Mouse (Mus musculus): Measurements from ENCODE around the gene Fam25c.

Fam25c gene

DNA sequence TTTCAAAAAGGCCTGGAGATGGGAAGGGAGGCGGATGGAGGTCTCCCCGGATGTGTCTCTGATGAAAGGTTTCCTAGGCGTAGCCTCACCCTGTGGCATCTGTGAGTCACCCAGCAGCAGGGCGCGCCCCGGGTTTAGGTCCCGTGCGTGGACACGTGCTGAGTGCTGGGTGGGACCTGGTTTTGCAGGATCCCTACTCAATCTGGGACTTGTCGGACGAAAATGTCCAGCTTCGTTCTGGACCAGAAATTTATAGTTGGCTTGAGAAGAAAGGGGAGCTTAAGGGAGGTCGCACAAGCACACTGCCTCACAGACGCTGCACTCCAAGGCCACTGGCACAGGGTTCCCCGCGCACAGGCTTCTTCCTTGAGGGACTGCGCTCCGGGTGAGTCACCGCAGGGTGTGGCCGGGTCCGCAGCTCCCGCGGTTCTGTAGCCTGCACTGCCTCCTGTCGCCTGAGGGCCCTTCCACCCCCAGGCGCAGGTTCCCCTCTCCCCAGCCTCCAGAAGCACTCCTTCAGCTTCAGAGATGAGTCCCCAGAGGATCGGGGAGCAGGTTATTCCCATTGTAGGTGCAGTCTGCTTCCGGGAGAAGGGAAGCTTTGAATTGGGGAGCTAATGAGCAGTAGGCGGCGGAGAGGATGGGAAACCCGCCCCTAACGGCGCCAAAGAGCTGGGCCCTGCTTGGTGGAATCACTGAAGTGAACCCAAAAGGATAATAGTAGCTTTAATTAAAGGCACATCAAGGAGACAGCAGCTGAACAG, 8.4 kb upstream of the Fam25c start:
- DNase-seq (ENCODE audit: low read depth, low spot score), result peak; percentile 86

DNA sequence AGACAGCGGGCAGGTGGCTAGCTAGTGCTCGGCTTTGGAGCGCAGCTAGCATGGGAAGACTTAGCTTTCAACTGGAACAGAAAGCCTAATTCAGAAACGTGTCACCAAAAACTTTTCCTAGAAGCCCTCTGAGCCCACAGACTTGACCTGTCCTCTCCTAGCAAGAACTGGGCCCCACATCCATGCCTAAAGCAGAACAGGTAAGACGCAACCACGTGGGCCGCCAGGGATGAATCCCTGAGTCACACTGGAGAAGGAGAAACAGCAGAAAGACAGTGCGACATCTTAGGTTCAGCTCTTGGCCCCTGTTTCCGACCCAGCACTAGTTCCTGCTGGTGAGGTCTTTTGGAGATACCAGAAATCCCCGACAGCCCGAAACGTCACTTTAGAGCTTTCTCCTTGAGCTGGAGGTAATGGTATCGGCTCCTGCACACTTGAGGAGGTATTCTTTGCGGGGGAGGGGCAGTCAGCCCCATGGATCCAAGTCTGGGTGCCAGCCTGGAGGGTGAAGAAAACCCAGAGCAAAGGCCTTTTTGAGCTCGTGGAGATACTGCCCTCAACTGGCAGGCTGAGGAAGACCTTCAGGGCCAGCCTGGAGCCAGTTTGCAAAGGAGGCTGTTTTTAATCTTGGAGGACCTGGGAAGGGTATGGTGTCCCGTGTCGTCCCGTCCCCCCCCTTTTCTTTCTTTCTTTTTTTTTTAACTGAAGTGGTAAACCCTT, 7.7 kb upstream of the Fam25c start:
- DNase-seq (ENCODE audit: low read depth, low spot score), result peak; percentile 68

DNA sequence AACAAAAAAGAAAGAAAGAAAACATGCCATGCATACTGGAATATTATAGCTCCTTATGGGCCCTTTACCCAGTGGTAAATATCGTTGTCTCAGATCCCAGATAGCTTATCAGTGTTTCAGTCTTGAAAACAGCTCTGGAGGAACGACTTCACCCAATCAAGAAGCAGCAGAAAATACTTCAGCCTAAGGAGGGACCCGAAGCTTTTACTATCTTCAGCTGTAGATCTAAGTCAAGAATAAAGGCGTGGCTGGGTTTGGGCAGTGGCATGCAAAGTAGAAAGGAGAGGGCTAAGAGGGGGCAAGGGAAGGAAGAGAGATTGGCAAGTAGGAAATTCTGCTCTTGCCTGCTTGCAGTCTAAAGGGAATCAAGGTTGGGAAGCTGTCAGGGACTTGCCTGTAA, 6.9 kb upstream of the Fam25c start:
- no peak for DNase-seq (ENCODE audit: low read depth, low spot score)

DNA sequence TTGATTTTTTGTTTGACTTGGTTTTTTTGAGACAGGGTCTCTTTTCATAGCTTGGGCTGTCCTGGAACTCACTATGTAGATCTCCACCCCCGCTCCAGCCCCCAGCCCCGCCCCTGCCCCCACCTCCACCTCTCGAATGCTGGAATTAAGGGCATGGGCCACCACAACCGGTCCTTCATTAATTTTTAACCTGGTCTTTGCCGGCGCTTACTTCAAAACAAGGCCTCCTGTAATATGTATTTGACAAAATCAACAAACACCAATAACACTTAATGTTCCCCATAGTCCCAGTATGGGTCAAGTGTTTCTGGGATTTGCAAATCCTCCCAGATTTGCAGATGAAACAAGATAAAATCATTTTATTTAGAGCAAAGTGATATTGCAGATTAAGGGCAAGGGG, 5.0 kb upstream of the Fam25c start:
- DNase-seq (ENCODE audit: low read depth, low spot score), result no peak

DNA sequence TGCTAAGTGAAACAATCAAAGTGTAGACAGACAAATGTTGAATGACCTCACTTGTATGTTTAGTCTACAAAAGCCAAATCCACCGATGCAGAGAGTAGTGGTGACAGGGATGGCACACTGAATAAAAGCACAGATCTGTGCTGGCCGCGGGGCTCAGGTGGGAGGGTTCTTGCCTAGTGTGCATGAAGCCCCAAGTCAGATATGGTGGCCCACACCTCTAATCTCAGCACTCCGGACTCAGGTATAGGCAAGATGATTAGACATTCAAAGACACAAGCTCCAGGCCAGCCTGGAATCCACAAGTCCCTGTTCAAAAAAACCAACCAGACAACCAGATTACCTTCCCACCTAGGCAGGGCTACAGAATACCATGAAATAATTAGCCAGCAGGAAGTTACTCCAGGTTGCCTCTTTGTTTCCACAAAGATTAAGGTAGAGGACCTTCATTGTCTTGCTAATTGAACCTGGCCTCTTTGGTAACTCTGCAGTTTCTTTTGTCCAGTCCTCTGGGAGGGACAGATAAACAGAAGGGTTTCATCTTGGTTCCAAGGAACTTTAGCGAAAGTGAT, 4.5 kb upstream of the Fam25c start:
- no peak for DNase-seq (ENCODE audit: low read depth, low spot score)

DNA sequence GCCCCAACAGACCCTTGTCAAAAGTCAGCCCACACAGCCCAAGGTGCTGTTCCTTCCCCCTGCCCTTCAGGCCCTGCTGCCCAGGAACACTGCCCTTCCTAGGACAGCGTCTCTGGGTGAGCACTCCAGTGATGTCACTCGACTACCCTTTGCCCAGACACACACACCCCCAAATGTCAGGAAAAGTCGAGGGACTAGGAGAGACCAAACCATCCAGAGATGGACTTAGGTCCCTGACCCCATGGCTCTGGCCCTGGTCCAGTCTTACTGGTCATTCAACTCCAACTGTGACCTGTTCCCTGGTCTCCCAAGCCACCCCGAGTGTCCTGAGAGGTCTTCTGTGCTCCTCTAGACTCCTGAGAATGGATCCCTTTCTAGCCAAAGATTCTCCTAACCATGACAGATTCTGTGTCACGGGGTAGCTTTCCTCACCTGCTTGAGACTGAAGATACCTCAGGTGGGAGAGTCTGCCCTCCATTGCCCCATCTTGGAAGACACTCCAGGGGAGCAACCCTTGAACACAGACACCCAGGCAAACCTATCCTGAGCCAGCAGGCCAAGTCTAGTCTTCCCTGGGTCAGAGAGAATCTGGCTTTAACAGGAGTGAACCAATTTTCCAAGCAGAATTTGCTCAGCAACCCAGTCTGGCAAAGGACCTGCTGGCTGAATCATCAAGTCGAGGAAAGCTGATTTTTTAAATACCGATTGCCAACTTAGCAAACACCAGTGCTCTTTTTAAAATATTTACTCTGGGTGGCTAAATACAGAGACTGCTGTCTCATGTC, 2.6 kb upstream of the Fam25c start:
- no peak for DNase-seq (ENCODE audit: low read depth, low spot score)

DNA sequence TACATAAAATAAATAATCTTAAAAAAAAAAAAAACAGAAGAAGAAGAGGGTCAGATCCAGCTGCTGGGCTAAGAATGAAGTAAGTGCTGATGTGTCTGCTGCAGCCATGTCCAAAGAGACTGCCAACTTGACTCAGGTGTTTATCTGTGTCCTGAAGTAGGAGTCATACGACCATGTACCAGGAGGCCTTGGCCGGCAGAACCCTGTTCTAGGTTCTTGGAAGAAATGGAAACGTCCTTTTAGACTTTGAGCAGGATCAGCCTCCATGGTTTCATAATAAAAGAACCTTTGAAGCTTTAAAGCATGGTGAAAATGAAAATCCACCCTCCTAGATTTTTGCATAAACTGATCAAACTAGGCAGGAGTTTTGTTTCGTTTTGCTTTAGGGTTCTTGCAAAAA, 777 bp downstream of the Fam25c start:
- DNase-seq (ENCODE audit: low read depth, low spot score), result no peak

DNA sequence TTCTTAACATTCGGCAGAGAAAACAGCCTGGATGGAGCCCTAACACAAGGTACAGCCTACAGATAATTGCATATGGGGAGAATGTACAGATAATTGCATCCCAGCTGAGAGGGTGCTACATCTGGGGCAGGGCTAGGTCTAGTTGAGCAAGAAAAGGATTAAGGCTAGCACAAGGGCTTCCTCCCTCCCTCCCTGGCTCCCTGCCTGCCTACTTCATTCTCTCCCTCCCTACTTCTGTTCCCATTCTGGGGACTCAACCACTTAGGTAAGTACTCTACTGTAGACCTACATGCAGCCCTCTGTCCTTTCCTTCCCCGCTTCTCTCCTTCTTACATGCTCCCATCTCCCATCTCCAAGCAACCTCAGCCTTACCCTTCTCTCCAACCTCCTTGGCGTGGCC, 1.9 kb downstream of the Fam25c start:
- no peak for DNase-seq (ENCODE audit: low read depth, low spot score)

DNA sequence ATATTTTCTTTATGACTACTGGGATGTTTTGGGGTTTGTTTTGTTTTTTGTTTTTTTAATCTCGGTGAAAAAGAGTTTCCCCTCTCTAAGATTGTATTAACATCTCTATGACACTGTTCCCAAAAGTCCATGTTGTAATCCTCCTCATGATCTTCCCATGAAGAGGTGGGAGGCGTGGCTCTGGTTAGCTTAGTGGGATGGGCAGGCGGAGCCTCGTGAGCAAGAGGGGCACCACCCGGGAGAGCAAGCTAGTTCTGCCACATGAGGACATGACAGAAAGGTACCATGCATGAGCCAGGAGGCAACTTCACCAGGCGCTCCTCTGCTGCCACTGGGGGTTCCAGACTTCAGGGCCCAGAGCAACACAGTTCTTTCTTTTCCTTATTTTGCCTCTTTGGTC, 2.7 kb downstream of the Fam25c start:
- DNase-seq (ENCODE audit: low read depth, low spot score), result no peak

DNA sequence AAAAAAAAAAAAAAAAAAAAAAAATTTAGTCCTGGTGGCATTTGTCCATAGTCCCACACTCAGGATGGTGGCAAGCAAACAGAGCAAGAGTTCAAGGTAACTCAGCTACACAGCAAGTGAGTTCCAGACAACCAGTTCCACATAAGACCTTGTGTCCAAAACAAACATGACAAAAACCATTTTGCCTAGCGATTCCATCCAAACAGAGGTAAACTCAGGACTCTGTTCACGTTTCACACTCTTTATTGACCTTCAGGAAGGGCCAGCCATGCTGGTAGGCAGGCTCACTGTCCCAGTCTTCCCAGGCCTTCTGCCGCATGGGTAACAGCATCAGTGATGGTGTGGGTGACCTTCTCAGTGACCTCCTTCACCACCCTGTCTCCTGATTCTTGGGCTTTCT, 3.6 kb downstream of the Fam25c start:
- no peak for DNase-seq (ENCODE audit: low read depth, low spot score)

DNA sequence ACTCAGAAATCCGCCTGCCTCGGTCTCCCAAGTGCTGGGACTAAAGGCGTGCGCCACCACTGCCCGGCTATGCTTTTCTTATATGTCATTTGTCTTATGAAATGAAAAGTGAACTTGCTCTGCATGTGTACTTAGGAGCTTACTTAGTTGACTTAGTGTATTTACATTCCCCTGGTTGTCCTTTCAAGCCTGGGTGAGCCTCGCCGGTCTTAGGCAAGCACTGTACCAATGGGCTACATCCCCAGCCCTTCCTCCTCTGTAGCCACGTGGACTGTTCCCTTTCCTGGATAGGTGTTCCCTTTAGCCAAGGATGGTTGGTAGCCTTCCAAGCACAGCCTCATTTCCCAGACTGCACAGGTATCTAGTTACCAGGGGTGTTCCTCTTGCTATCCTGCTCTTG, 6.2 kb downstream of the Fam25c start:
- DNase-seq (ENCODE audit: low read depth, low spot score), result no peak

DNA sequence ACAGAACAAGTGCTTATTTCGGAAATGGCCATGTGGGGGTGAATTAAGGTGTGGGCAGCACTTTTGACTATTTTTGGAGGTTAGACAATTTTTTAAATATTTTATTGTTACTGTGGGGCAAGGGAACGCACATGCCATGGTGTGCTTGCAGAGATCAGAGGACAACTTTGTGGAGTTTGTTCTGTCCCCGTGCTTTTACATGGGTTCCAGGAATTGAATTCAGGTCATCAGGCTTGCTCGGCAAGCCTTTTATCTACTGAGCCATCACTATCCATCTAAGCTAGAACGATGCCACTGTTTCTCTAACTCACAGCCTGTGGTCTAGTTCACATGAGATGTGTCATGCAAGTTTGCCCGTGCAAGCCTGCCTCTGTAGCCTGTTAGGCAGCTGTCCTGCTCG, 6.9 kb downstream of the Fam25c start:
- no peak for DNase-seq (ENCODE audit: low read depth, low spot score)

DNA sequence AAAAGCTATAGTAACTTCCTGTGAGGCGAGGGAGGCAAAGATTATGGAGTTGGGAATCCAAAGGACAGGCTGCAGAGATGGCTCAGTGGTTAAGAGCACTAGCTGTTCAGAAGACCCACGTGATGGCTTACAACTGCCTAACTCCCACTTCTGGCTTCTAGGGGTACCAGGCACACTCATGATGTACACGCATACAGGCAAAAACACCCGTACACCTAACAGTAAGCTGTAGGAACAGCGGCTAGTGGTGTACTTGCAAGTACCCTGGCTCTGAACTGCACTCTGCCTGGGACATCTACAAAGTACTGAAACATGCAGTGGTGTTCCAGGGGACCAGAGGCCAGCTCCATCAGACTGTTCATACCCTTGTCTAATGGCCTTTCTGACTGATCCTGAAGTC, 8.1 kb downstream of the Fam25c start:
- no peak for DNase-seq (ENCODE audit: low read depth, low spot score)

DNA sequence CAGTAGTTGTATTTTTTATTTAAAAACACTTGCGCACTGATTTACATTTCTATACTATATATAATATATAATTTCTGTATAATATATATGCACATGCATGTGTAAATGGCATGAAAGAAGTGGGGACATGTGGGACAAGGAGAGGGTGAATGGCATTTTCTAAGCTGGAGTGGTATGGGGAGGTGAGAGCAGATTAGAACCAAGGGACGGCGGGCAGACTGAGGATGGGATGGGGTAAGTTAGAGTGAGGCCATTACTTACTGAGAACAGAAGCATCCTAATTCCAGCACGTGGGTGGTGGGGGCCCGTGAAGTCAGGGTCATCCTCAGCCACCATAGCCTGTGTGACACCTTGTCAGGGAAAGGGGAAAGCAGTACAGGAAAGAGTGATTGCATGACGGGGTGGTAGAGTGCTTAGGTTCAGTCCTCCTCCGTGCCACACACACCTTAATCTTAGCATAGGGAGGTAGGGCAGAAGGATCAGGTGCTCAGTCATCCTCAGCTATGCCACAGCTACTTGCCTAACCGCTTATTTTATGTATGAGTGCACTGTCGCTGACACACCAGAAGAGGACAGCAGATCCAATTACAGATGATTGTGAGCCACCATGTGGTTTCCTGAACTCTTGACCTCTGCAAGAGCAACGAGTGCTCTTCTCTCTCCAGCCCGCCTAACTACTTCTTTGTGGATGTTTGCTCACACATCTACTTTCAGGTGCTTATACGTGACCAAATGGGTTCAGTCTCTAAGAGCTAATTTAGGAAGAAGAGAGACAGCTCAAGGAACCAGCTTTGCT, 9.3 kb downstream of the Fam25c start:
- DNase-seq (ENCODE audit: low read depth, low spot score), result no peak

DNA sequence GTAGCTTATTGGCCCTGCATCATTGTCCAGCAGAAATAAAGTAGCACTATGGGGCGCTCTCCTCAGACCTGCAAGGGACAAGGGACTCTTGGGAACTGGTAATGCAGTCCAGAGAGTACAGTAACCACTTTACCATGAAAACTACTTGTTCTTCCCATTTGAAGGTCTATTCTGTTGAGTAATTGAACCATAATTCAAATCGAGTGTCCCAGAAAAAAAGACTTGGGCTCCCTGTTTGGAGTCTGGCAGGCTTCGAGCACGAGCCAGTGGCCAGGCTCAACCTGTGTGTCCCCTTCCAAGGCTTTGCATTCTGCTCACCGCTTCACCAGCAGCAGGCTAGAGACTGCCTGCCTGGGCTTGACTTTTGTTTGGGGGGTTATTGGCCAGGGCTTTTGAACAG, 10.9 kb downstream of the Fam25c start:
- no peak for DNase-seq (ENCODE audit: low read depth, low spot score)

DNA sequence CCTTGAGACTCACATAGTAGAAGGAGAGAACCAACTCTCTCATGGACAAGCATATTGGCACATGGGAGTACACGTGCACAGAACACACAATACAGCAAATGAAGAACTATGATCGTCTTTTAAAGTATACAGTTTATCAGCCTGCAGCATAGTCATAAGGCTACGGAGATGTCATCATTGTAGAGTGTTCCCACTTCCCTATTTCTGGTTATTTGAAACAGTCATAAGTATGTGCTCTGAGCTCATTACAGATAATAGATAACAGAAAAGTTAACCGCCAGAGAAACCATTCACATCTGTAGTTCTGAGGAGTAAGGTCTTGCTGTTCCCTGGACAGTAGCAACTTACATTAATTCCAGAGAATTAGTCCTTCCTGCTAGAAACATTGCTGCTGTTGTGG, 12.2 kb downstream of the Fam25c start:
- DNase-seq (ENCODE audit: low read depth, low spot score), result no peak

DNA sequence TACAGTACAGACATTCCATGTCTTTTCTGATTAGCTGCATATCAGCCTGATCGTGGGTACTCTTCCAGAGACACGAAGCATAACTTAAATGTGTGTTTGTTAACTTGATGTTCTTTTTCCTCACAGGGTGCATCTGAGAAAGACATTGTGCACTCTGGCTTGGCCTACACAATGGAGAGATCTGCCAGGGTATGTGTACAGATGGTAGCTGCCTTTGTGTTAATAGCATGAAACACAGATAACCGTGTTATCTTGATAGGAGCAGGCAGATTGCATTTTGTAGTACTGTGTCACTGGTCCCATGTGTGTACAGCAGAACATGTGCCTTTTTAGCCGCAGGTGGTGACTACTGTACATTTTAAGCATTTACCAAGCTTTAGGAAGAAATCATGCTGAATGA, 13.2 kb downstream of the Fam25c start:
- DNase-seq (ENCODE audit: low read depth, low spot score), result no peak

DNA sequence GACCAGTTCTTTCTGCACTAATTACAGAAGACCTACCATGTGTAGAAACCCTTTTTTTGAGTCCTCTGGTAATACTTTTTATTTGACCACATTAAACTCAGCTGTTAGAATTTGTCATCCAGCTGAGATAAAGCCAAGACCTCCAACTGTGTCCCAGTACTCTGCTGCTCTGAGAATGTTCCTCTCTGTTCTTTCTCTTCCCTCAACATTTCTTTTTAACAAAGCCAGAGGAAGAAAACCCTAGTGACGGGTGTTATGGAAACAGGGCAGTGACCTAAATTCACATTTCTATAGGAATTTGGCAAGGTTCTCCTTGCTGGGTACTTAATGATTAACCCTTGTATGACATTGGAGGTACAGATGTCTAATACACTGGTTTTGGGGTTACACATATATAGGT, 15.8 kb downstream of the Fam25c start:
- DNase-seq (ENCODE audit: low read depth, low spot score), result no peak

DNA sequence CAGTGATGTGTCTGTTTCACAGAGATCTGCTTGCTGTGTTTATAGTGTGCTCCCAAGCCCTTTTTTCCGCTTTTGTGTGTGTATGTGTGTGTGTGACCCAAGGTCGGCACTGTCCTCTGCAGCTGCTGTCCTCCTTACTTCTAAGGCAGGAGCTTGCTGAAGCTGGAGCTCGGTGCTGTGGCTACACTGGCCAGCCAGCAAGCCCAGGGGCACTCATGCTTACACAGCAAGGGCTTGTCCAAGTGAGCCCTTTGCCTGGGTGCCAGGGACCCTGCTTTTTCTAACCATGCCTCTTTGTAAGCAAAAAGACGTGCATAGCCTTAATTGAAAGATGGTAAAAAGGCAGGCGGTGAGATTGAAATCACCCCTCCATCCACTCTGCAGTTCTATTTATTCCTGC, 22.8 kb downstream of the Fam25c start:
- no peak for DNase-seq (ENCODE audit: low read depth, low spot score)

DNA sequence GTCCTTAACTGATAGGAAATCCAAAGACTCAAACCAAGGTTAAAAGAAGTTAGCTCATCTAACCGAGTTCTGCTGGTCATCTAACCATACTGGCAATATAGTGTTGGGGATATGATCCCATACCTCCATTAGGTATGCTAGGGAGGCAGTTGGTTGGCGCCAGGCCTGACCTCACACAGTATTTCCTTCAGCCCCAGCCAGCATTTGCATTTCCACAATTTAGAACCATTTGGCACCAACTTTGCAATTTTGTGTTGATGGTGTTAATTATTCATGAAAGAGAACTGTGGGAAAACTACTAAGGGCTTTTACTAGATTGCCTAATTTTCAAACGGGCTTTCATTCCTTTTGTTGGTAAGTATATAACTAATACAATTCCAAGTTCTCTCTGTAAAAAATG, 23.3 kb downstream of the Fam25c start:
- no peak for DNase-seq (ENCODE audit: low read depth, low spot score)

DNA sequence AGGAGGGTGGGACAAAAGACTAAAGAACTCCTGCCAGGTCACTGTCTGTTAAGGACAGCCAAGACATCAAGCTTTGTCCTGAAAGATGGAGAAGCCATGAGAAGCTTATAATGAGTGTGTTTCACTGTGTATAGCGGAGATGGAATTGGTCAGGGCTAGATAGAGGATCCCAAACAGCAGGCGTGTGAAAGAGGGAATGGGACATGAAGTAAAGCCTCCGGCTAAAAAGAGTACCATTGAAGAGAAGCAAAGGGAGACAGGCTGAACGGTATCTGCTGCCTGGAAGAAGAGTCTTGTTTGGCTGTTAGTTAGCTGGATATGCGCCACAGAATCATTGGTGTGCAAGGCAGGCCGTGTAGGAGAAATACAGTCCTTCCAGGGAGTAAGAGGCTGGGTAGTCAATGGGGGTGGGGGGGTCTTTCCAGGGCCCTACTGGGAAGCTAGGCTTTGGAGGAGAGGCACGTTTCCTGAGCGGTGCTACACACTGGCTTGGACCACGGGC, 24.5 kb downstream of the Fam25c start:
- DNase-seq (ENCODE audit: low read depth, low spot score), result no peak

All from skeletal muscle tissue, adult 2 months (tissue).